Mouse (Mus musculus) E14TG2a.4 (cell line): ENCODE measurements around the gene Fam163a.
A peak's percentile ranks its signal among the peaks of the same experiment; 100 is the strongest.

Source experiments
- CTCF ChIP-seq: conservative IDR thresholded peaks from 2 replicates; pipeline ENCODE4 v1.5.1; 2014; ENCODE audit warnings: low read length
- POU5F1 ChIP-seq: IDR thresholded peaks from 2 replicates; pipeline ENCODE4 v1.6.1; 2014; ENCODE audit warnings: low read length, borderline replicate concordance

- TF ChIP-seq CTCF (peak; percentile 59), POU5F1 (no peak)
These were observed 36.2 kb upstream of the Fam163a start for GRCm38 (mm10) chr1:156241035-156241434.
